Mouse (Mus musculus): Measurements from ENCODE around the gene Cftr. TPM values are rescaled to one million over a fixed set of nuclear protein-coding genes. Genes with fewer than 3 reads are reported as not detected.

Gene Cftr
- polyA plus RNA-seq, 1 experiment from 2014 or later: 0.09 TPM

DNA sequence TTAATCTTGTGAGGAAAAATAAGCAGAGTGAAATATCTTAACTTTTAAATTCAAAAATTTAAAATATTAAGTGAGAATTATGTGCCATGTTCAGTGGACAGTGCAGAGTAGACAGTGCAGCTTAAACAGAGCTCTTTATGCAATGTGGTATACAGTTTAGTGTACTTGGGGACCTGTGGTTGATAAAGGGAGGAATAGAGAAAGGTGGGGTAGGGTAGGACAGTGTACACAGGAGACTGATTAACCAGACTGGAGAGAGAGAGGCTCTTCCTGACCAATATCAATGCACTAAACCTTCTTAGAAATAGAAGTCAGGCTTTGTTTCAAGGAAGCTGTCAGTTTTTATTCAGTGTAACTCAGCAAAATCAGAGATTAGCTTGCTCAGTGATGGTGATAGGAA is 12.4 kb downstream of the Cftr start:
- Histone ChIP-seq H3K9me3 (replicated peaks; ENCODE audit: control insufficient read depth, low read length) (no peaks in the 10 kb centered on the region), H3K4me3 (ENCODE audit: low read depth, low read length) (no peak overlapping the region), H3K9ac (ENCODE audit: low read depth, low read length) (no peak overlapping the region), H3K27ac (ENCODE audit: low read length) (no peak overlapping the region), H3K4me2 (ENCODE audit: low read depth, low read length) (no peak overlapping the region), H3K27me3 (ENCODE audit: control insufficient read depth, insufficient read depth, low read depth, low read length) (no peaks in the 10 kb centered on the region), H3K36me3 (ENCODE audit: control insufficient read depth, insufficient read depth) (no peaks in the 10 kb centered on the region), H3K4me1 (ENCODE audit: control insufficient read depth, low read depth, low read length) (no peaks in the 10 kb centered on the region)
- no peak for ATAC-seq (ENCODE audit: low read depth)

DNA sequence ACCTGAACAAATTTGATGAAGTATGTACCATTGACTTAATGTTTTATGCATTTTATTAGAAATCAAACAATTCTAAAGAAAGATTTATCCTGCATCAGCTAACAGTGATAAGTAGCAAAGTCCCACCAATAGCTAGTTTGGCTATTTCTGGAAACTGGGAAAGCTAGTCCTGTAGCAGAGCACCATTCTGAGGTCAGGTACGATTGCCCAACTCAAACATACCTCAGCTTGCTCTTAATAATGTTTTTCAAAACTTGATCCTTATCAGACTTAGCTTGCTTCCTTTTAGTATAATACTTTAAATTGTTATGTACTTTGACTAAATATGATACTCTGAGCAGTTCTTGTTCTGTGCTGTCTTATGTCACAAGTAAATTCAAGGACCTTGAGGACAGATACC is 50.2 kb downstream of the Cftr start:
- Histone ChIP-seq H3K27me3 (ENCODE audit: control insufficient read depth, insufficient read depth, low read depth, low read length) (no peaks in the 10 kb centered on the region), H3K9ac (ENCODE audit: low read depth, low read length) (no peak overlapping the region), H3K36me3 (ENCODE audit: control insufficient read depth, insufficient read depth) (no peaks in the 10 kb centered on the region), H3K4me2 (ENCODE audit: low read depth, low read length) (no peak overlapping the region), H3K9me3 (replicated peaks; ENCODE audit: control insufficient read depth, low read length) (no peaks in the 10 kb centered on the region), H3K4me3 (ENCODE audit: low read depth, low read length) (no peak overlapping the region), H3K4me1 (ENCODE audit: control insufficient read depth, low read depth, low read length) (no peaks in the 10 kb centered on the region), H3K27ac (ENCODE audit: low read length) (no peak overlapping the region)
- no peak for ATAC-seq (ENCODE audit: low read depth)
- WGBS (ENCODE audit: insufficient replicate concordance): 26% methylated on average over 1 of the region's 1 CpGs

DNA sequence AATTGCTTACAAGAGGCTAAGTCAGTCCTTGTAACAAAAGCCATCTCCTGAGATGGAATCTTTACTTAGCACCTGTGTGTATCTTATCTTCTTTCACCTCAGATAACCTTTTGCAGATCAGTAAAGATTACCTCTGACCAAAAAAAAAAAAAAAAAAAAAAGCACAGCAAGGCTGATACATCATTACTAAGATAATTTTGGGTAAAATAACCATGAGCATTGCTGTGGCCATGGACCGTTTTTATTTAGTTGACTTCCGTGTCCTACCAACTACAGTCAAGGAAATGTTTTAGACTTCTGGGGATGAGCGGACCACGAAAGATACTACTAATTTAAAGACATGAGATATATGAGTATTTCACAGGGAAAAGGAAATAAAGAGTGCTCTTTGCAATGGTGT is 52.7 kb downstream of the Cftr start:
- H3K36me3 ChIP-seq (ENCODE audit: control insufficient read depth, insufficient read depth): no peaks in the 10 kb centered on the region
- no peak overlapping the region for H3K4me3 ChIP-seq (ENCODE audit: low read depth, low read length)
- H3K4me1 ChIP-seq (ENCODE audit: control insufficient read depth, low read depth, low read length): no peaks in the 10 kb centered on the region
- no peak for ATAC-seq (ENCODE audit: low read depth)
- H3K27ac ChIP-seq (ENCODE audit: low read length): no peak overlapping the region
- H3K9ac ChIP-seq (ENCODE audit: low read depth, low read length): no peak overlapping the region
- H3K4me2 ChIP-seq (ENCODE audit: low read depth, low read length): no peak overlapping the region
- H3K9me3 ChIP-seq (replicated peaks; ENCODE audit: control insufficient read depth, low read length): no peaks in the 10 kb centered on the region
- 66% methylated on average over 4 of the region's 4 CpGs for WGBS (ENCODE audit: insufficient replicate concordance)
- no peaks in the 10 kb centered on the region for H3K27me3 ChIP-seq (ENCODE audit: control insufficient read depth, insufficient read depth, low read depth, low read length)

DNA sequence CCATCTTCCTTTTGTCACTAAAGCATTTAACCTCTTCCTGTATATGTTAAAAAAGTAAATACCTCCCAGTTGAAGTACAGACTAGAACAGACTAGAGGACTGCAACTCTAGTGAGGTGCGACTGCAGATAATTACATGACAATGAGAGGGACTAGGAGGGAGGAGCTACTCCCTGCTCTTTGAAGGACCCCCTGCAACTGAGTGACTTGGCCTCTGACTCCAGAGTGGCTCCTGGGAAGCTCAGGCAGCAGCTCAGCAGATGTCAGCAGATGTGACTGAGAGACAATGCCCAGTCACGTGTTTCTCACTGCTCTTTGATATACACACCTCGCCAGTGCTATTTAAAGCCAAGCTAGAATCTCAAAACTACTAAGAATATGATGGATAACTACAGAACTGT is 54.7 kb downstream of the Cftr start:
- Histone ChIP-seq H3K4me2 (ENCODE audit: low read depth, low read length) (no peak overlapping the region), H3K4me1 (ENCODE audit: control insufficient read depth, low read depth, low read length) (no peaks in the 10 kb centered on the region), H3K36me3 (ENCODE audit: control insufficient read depth, insufficient read depth) (no peaks in the 10 kb centered on the region), H3K4me3 (ENCODE audit: low read depth, low read length) (no peak overlapping the region), H3K27ac (ENCODE audit: low read length) (no peak overlapping the region), H3K27me3 (ENCODE audit: control insufficient read depth, insufficient read depth, low read depth, low read length) (no peaks in the 10 kb centered on the region), H3K9me3 (replicated peaks; ENCODE audit: control insufficient read depth, low read length) (no peaks in the 10 kb centered on the region), H3K9ac (ENCODE audit: low read depth, low read length) (no peak overlapping the region)
- WGBS (ENCODE audit: insufficient replicate concordance): 32% methylated on average over 3 of the region's 3 CpGs
- no peak for ATAC-seq (ENCODE audit: low read depth)

DNA sequence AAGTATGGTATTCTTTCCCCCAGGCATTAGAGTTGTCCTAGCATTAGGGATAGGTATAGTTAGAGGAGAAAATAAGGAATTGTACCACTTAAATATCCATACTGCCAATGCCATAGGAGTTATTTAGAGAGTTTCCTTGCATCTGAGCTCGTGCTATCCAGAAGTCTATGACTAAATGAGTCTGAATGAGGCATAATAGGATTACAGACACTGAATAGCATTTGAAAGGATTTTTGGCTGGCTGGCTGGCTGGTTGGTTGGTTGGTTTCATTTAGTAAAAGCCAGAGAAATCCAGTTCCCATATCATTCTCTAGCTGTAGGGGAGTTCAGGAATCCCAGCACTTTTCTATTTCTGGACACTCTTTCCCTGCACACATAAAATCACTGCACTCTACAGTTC is 76.0 kb downstream of the Cftr start:
- 35% methylated on average over 1 of the region's 1 CpGs for WGBS (ENCODE audit: insufficient replicate concordance)
- Histone ChIP-seq H3K27ac (ENCODE audit: low read length) (no peak overlapping the region), H3K4me2 (ENCODE audit: low read depth, low read length) (no peak overlapping the region), H3K27me3 (ENCODE audit: control insufficient read depth, insufficient read depth, low read depth, low read length) (no peaks in the 10 kb centered on the region), H3K4me3 (ENCODE audit: low read depth, low read length) (no peak overlapping the region), H3K9ac (ENCODE audit: low read depth, low read length) (no peak overlapping the region), H3K4me1 (ENCODE audit: control insufficient read depth, low read depth, low read length) (no peaks in the 10 kb centered on the region), H3K9me3 (replicated peaks; ENCODE audit: control insufficient read depth, low read length) (no peaks in the 10 kb centered on the region), H3K36me3 (ENCODE audit: control insufficient read depth, insufficient read depth) (no peaks in the 10 kb centered on the region)
- ATAC-seq (ENCODE audit: low read depth): no peak

DNA sequence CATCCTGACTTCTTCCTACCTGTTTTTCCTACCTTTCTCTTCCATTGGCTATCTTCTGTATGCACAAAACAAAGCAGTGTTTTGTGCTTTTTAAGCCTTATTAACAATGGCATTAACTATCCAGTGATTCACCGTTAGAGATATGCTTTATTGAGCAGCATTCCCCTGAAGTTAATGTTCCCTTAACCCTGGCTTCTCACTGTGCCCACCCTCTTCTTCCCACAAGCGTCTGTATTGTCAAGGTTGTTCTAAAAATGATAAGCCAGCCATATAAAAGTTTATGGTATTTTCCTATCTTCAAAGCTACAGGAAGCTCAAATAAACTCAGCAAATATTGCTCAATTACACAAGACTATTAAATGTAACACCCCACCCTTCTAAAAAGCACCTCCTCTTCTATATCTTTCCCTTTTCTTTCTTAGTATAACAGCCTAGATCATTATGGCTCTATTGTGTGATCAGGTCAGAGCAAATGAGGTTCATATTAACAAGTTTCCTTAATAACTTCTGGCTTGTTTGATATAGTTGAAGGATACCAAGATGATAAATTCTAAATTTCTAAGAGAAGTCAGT is 77.5 kb downstream of the Cftr start:
- no peak overlapping the region for H3K27ac ChIP-seq (ENCODE audit: low read length)
- 47% methylated on average over 2 of the region's 2 CpGs for WGBS (ENCODE audit: insufficient replicate concordance)

DNA sequence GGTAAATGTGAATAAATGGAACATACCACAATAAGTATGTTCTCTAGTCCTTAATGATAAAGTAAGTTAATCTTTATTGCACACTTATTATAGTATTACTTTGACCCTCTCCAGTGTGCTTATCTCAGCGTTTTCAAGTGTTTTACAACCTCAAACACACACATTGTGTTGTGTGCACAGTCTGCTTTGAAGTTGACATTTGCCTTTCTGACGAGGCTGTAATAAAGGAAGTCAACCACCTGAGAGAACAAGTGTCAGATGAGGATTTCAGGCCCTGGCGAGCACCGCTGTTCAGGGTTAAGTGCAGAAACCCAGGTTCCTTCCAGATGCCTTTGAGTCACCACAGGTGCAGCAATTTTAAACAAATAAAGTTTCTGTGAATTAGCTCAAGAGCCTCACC is 78.0 kb downstream of the Cftr start:
- H3K4me3 ChIP-seq (ENCODE audit: low read depth, low read length): no peak overlapping the region
- H3K9me3 ChIP-seq (replicated peaks; ENCODE audit: control insufficient read depth, low read length): no peaks in the 10 kb centered on the region
- no peaks in the 10 kb centered on the region for H3K36me3 ChIP-seq (ENCODE audit: control insufficient read depth, insufficient read depth)
- H3K27me3 ChIP-seq (ENCODE audit: control insufficient read depth, insufficient read depth, low read depth, low read length): no peaks in the 10 kb centered on the region
- H3K4me1 ChIP-seq (ENCODE audit: control insufficient read depth, low read depth, low read length): no peaks in the 10 kb centered on the region
- WGBS (ENCODE audit: insufficient replicate concordance): 40% methylated on average over 4 of the region's 4 CpGs
- no peak overlapping the region for H3K9ac ChIP-seq (ENCODE audit: low read depth, low read length)
- no peak overlapping the region for H3K4me2 ChIP-seq (ENCODE audit: low read depth, low read length)
- no peak for ATAC-seq (ENCODE audit: low read depth)
- no peak overlapping the region for H3K27ac ChIP-seq (ENCODE audit: low read length)

More for the DNA sequence above, 77.5 kb downstream of the Cftr start:
- H3K4me3 ChIP-seq (ENCODE audit: low read depth, low read length): no peak overlapping the region
- H3K4me2 ChIP-seq (ENCODE audit: low read depth, low read length): no peak overlapping the region
- H3K27me3 ChIP-seq (ENCODE audit: control insufficient read depth, insufficient read depth, low read depth, low read length): no peaks in the 10 kb centered on the region
- no peaks in the 10 kb centered on the region for H3K36me3 ChIP-seq (ENCODE audit: control insufficient read depth, insufficient read depth)
- H3K9me3 ChIP-seq (replicated peaks; ENCODE audit: control insufficient read depth, low read length): no peaks in the 10 kb centered on the region
- no peak for ATAC-seq (ENCODE audit: low read depth)
- H3K4me1 ChIP-seq (ENCODE audit: control insufficient read depth, low read depth, low read length): no peaks in the 10 kb centered on the region
- H3K9ac ChIP-seq (ENCODE audit: low read depth, low read length): no peak overlapping the region

DNA sequence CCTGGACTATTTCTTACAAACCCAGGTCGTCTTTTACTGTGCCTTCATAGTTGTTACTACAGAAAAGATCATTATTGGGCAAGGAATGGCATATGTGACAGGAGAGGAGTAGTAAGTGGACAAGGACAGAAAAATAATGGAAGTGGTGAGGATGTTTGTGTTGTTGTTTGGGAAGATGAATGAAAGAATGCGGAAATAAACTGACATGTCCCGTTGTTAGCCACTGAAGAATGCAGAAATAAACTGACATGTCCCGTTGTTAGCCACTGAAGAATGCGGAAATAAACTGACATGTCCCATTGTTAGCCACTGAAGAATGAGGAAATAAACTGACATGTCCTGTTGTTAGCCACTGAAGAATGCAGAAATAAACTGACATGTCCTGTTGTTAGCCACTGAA is 84.1 kb downstream of the Cftr start:
- Histone ChIP-seq H3K27ac (ENCODE audit: low read length) (no peak overlapping the region), H3K9ac (ENCODE audit: low read depth, low read length) (no peak overlapping the region), H3K9me3 (replicated peaks; ENCODE audit: control insufficient read depth, low read length) (no peaks in the 10 kb centered on the region), H3K27me3 (ENCODE audit: control insufficient read depth, insufficient read depth, low read depth, low read length) (no peaks in the 10 kb centered on the region), H3K4me1 (ENCODE audit: control insufficient read depth, low read depth, low read length) (no peaks in the 10 kb centered on the region), H3K4me3 (ENCODE audit: low read depth, low read length) (no peak overlapping the region), H3K4me2 (ENCODE audit: low read depth, low read length) (no peak overlapping the region), H3K36me3 (ENCODE audit: control insufficient read depth, insufficient read depth) (no peaks in the 10 kb centered on the region)
- WGBS (ENCODE audit: insufficient replicate concordance): 40% methylated on average over 5 of the region's 5 CpGs
- ATAC-seq (ENCODE audit: low read depth): no peak

DNA sequence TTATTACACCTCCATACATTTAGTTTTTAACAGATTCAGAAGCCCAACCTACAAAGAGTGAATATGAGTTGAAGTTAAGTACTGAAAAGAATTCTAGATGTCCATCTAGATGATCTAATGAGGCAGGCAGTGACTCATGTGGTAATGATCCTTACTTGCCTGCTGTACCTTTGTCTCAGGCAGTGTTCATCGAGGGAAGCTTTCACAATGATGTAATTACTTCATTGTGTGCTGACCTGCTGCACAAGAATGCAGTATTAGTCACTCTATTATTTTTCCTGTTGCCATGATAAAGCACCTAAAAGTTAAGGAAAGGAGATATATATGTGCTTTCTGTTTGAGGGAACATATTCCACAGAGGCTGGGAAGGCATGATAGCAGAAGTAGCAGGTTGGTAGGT is 100.5 kb downstream of the Cftr start:
- H3K9ac ChIP-seq (ENCODE audit: low read depth, low read length): no peak overlapping the region
- no peaks in the 10 kb centered on the region for H3K27me3 ChIP-seq (ENCODE audit: control insufficient read depth, insufficient read depth, low read depth, low read length)
- 23% methylated on average over 1 of the region's 1 CpGs for WGBS (ENCODE audit: insufficient replicate concordance)
- no peaks in the 10 kb centered on the region for H3K9me3 ChIP-seq (replicated peaks; ENCODE audit: control insufficient read depth, low read length)
- no peak overlapping the region for H3K4me3 ChIP-seq (ENCODE audit: low read depth, low read length)
- H3K4me2 ChIP-seq (ENCODE audit: low read depth, low read length): no peak overlapping the region
- no peak for ATAC-seq (ENCODE audit: low read depth)
- no peak overlapping the region for H3K27ac ChIP-seq (ENCODE audit: low read length)
- H3K36me3 ChIP-seq (ENCODE audit: control insufficient read depth, insufficient read depth): no peaks in the 10 kb centered on the region
- no peaks in the 10 kb centered on the region for H3K4me1 ChIP-seq (ENCODE audit: control insufficient read depth, low read depth, low read length)

Measured in liver, embryonic 16.5 days (tissue).